Mouse (Mus musculus) CH12.LX (cell line): Measurements from ENCODE around the gene Sh2d6. TPM values are rescaled to one million over a fixed set of nuclear protein-coding genes. Genes with fewer than 3 reads are reported as not detected.

ENCODE experiments used
- DNase-seq: peaks from one replicate; pipeline ENCODE4 v3.0.0-alpha.2; 2013; ENCODE audit errors: extremely low read depth
- H3K27ac ChIP-seq: 2 replicates; pipeline ENCODE4 v1.5.1; 2012; ENCODE audit warnings: low read depth, mild to moderate bottlenecking, control low read depth, moderate library complexity; ENCODE audit not compliant: insufficient read depth
- H3K27me3 ChIP-seq: replicated peaks from 2 replicates; pipeline ENCODE3; 2012; ENCODE audit warnings: inconsistent platforms
- H3K36me3 ChIP-seq, 2 experiments: replicated peaks in 1 of 2; 2 replicates each; pipeline versions ENCODE3 to v1.6.1; 2012; ENCODE audit warnings: inconsistent platforms in 1 of 2, low read length in 1 of 2, mild to moderate bottlenecking in 1 of 2, mixed read lengths in 1 of 2, moderate library complexity in 1 of 2; ENCODE audit not compliant: control insufficient read depth in 1 of 2, insufficient read depth in 1 of 2
- H3K4me1 ChIP-seq, 2 experiments: 2 replicates each; pipeline ENCODE4 v1.6.1; 2012; ENCODE audit warnings: inconsistent platforms in 1 of 2, moderate library complexity in 1 of 2; ENCODE audit not compliant: insufficient read depth in 2 of 2, control insufficient read depth in 1 of 2
- H3K4me2 ChIP-seq: 2 replicates; pipeline ENCODE4 v1.6.1; 2012; ENCODE audit warnings: low read depth, mild to moderate bottlenecking, control low read depth; ENCODE audit not compliant: poor library complexity, insufficient read depth, severe bottlenecking
- H3K4me3 ChIP-seq, 3 experiments: fragments of 150-350 bp in 1 of 3; sonication (generic) in 1 of 3; replicated peaks in 1 of 3; 2 replicates each; pipeline versions ENCODE3 to v1.5.1; 2011 to 2012; ENCODE audit warnings: low read depth in 2 of 3, low read length in 2 of 3, mild to moderate bottlenecking in 2 of 3, moderate library complexity in 2 of 3, control low read depth in 1 of 3, improper control_type of control experiment in 1 of 3, inconsistent platforms in 1 of 3, mixed read lengths in 1 of 3; ENCODE audit not compliant: poor library complexity in 1 of 3
- H3K79me2 ChIP-seq: replicated peaks from 2 replicates; pipeline ENCODE4 v1.6.1; 2012; ENCODE audit warnings: mild to moderate bottlenecking, moderate library complexity; ENCODE audit not compliant: control insufficient read depth, poor library complexity, insufficient read depth, severe bottlenecking; ENCODE audit errors: extremely low read depth
- H3K9ac ChIP-seq: 2 replicates; pipeline ENCODE4 v1.6.1; 2012; ENCODE audit warnings: low read depth, mild to moderate bottlenecking, control low read depth, moderate library complexity; ENCODE audit not compliant: insufficient read depth
- H3K9me3 ChIP-seq: replicated peaks from 2 replicates; pipeline ENCODE3; 2012; ENCODE audit warnings: low read length, inconsistent platforms, mixed read lengths
- CHD1 ChIP-seq: IDR thresholded peaks from 2 replicates; pipeline ENCODE4 v1.6.1; 2012; ENCODE audit warnings: low read depth, low read length, improper control_type of control experiment, inconsistent platforms
- CHD2 ChIP-seq: IDR thresholded peaks from 2 replicates; pipeline ENCODE4 v1.6.1; 2011; ENCODE audit warnings: low read length, improper control_type of control experiment
- E2F4 ChIP-seq: IDR thresholded peaks from 2 replicates; pipeline ENCODE4 v1.6.1; 2011; ENCODE audit warnings: low read depth, low read length, improper control_type of control experiment; ENCODE audit not compliant: insufficient replicate concordance
- EP300 ChIP-seq: IDR thresholded peaks from 2 replicates; pipeline ENCODE4 v1.6.1; 2011; ENCODE audit warnings: low read length, improper control_type of control experiment
- ETS1 ChIP-seq: conservative IDR thresholded peaks from 2 replicates; pipeline ENCODE4 v1.6.1; 2012; ENCODE audit warnings: low read depth, mild to moderate bottlenecking, inconsistent platforms, low read length, improper control_type of control experiment, moderate library complexity
- GABPA ChIP-seq: IDR thresholded peaks from 2 replicates; pipeline ENCODE4 v1.6.1; 2012; ENCODE audit warnings: low read depth, low read length, improper control_type of control experiment, inconsistent platforms; ENCODE audit not compliant: insufficient replicate concordance
- HCFC1 ChIP-seq: IDR thresholded peaks from 2 replicates; pipeline ENCODE4 v1.6.1; 2012; ENCODE audit warnings: low read depth, mild to moderate bottlenecking, inconsistent platforms, low read length, improper control_type of control experiment
- IRF4 ChIP-seq: IDR thresholded peaks from 2 replicates; pipeline ENCODE4 v1.6.1; 2014; ENCODE audit warnings: low read depth, mild to moderate bottlenecking, inconsistent platforms, low read length, improper control_type of control experiment
- KAT2A ChIP-seq: IDR thresholded peaks from 2 replicates; pipeline ENCODE4 v1.6.1; 2012; ENCODE audit warnings: low read length, improper control_type of control experiment, inconsistent platforms; ENCODE audit not compliant: insufficient replicate concordance
- MAFK ChIP-seq: IDR thresholded peaks from 2 replicates; pipeline ENCODE4 v1.6.1; 2011; ENCODE audit warnings: low read length, improper control_type of control experiment; ENCODE audit not compliant: insufficient replicate concordance
- MAX ChIP-seq: IDR thresholded peaks from 2 replicates; pipeline ENCODE4 v1.6.1; 2011; ENCODE audit warnings: low read length, improper control_type of control experiment
- MAZ ChIP-seq: IDR thresholded peaks from 2 replicates; pipeline ENCODE4 v1.6.1; 2012; ENCODE audit warnings: low read depth, mild to moderate bottlenecking, inconsistent platforms, low read length, improper control_type of control experiment, moderate library complexity
- MEF2A ChIP-seq: IDR thresholded peaks from 2 replicates; pipeline ENCODE4 v1.6.1; 2014; ENCODE audit warnings: low read depth, mild to moderate bottlenecking, inconsistent platforms, low read length, improper control_type of control experiment, borderline replicate concordance
- MXI1 ChIP-seq: IDR thresholded peaks from 2 replicates; pipeline ENCODE4 v1.6.1; 2011; ENCODE audit warnings: mild to moderate bottlenecking, low read depth, low read length, improper control_type of control experiment
- NELFE ChIP-seq: IDR thresholded peaks from 2 replicates; pipeline ENCODE4 v1.6.1; 2011; ENCODE audit warnings: low read depth, low read length, improper control_type of control experiment
- NRF1 ChIP-seq: IDR thresholded peaks from 2 replicates; pipeline ENCODE4 v1.6.1; 2014; ENCODE audit warnings: low read depth, mild to moderate bottlenecking, inconsistent platforms, low read length, improper control_type of control experiment, moderate library complexity
- PAX5 ChIP-seq: IDR thresholded peaks from 2 replicates; pipeline ENCODE4 v1.6.1; 2012; ENCODE audit warnings: low read length, inconsistent platforms, mixed read lengths
- POLR2A ChIP-seq: IDR thresholded peaks from 2 replicates; pipeline ENCODE4 v1.6.1; 2011; ENCODE audit warnings: low read depth, mild to moderate bottlenecking, improper control_type of control experiment, low read length
- POLR2AphosphoS2 ChIP-seq: IDR thresholded peaks from 2 replicates; pipeline ENCODE4 v1.6.1; 2011; ENCODE audit warnings: low read depth, low read length, improper control_type of control experiment
- RAD21 ChIP-seq: IDR thresholded peaks from 2 replicates; pipeline ENCODE4 v1.6.1; 2011; ENCODE audit warnings: low read depth, mild to moderate bottlenecking, low read length, improper control_type of control experiment, moderate library complexity
- RCOR1 ChIP-seq: conservative IDR thresholded peaks from 2 replicates; pipeline ENCODE4 v1.6.1; 2012; ENCODE audit warnings: low read depth, mild to moderate bottlenecking, inconsistent platforms, low read length, improper control_type of control experiment
- SIN3A ChIP-seq: IDR thresholded peaks from 2 replicates; pipeline ENCODE4 v1.6.1; 2012; ENCODE audit warnings: low read length, improper control_type of control experiment, inconsistent platforms
- SMC3 ChIP-seq: IDR thresholded peaks from 2 replicates; pipeline ENCODE4 v1.6.1; 2011; ENCODE audit warnings: low read depth, low read length, improper control_type of control experiment
- TBP ChIP-seq: conservative IDR thresholded peaks from 2 replicates; pipeline ENCODE4 v1.6.1; 2011; ENCODE audit warnings: low read depth, low read length, improper control_type of control experiment
- TCF12 ChIP-seq: IDR thresholded peaks from 2 replicates; pipeline ENCODE4 v1.6.1; 2014; ENCODE audit warnings: low read depth, mild to moderate bottlenecking, inconsistent platforms, low read length, improper control_type of control experiment
- UBTF ChIP-seq: IDR thresholded peaks from 2 replicates; pipeline ENCODE4 v1.6.1; 2012; ENCODE audit warnings: low read depth, mild to moderate bottlenecking, inconsistent platforms, low read length, improper control_type of control experiment, moderate library complexity
- USF1 ChIP-seq: IDR thresholded peaks from 2 replicates; pipeline ENCODE4 v1.6.1; 2014; ENCODE audit warnings: low read depth, mild to moderate bottlenecking, inconsistent platforms, low read length, improper control_type of control experiment
- USF2 ChIP-seq: conservative IDR thresholded peaks from 2 replicates; pipeline ENCODE4 v1.6.1; 2011; ENCODE audit warnings: low read depth, low read length, improper control_type of control experiment
- ZC3H11A ChIP-seq: IDR thresholded peaks from 2 replicates; pipeline ENCODE4 v1.6.1; 2012; ENCODE audit warnings: low read depth, mild to moderate bottlenecking, inconsistent platforms, low read length, improper control_type of control experiment
- ZKSCAN1 ChIP-seq: IDR thresholded peaks from 2 replicates; pipeline ENCODE4 v1.6.1; 2012; ENCODE audit warnings: low read depth, inconsistent platforms, low read length, improper control_type of control experiment, borderline replicate concordance
- ZNF384 ChIP-seq: IDR thresholded peaks from 2 replicates; pipeline ENCODE4 v1.6.1; 2012; ENCODE audit warnings: low read depth, low read length, improper control_type of control experiment, inconsistent platforms
- dilution Hi-C: fragments of 300-500 bp; cut with MboI; formaldehyde crosslinking; loops from 2 replicates; pipeline ENCODE4 v1.14.3; 2020; ENCODE audit warnings: low sequenced_read_pairs; ENCODE audit not compliant: extremely low pct_unique_long_range_greater_than_20kb, extremely low pct_ligation_motif_present
- in situ Hi-C: fragments of 300-500 bp; cut with MboI; formaldehyde crosslinking; loops from 3 replicates; pipeline ENCODE4 v1.14.3; 2019; ENCODE audit warnings: low sequenced_read_pairs, low pct_ligation_motif_present, low pct_unique_long_range_greater_than_20kb, mixed read lengths
- polyA plus RNA-seq: library from polyadenylated mRNA; unstranded; fragments of >175 nt; gene quantifications from 2 replicates; pipeline ENCODE4 v1.2.1, GENCODE M21; 2012; ENCODE audit warnings: low read depth; ENCODE audit not compliant: insufficient read length
- total RNA-seq, 2 experiments: library from RNA; depleted of rRNA; stranded (reverse); fragments of 300-350 nt in 1 of 2; fragments of >200 nt in 1 of 2; gene quantifications; 2 replicates each; pipeline ENCODE4 v1.2.3; 2012 to 2014

The Sh2d6 gene
- total and polyA plus RNA-seq, 3 experiments, result 0.78 to 4.9 (median 1.7) TPM

GRCm38 (mm10) chr6:72543265-72543850 is 21.9 kb upstream of the Sh2d6 start:
- no peaks in the 10 kb centered on the region for H3K27me3 ChIP-seq
- no peak overlapping the region for H3K4me3 ChIP-seq
- no peak for TF ChIP-seq UBTF
- DNase-seq, result no peak
- peaks cover 6 to 32% of the 10 kb centered on the region in 2 experiments for H3K4me1 ChIP-seq
- H3K9ac ChIP-seq, result no peak overlapping the region
- H3K79me2 ChIP-seq, result no peaks in the 10 kb centered on the region
- in situ Hi-C loops (no loop called here), dilution Hi-C loops (no loop called here)
- no peak overlapping the region for H3K4me2 ChIP-seq
- H3K27ac ChIP-seq, result no peak overlapping the region
- H3K36me3 ChIP-seq, result peaks cover 0 to 9% of the 10 kb centered on the region in 2 experiments
- H3K9me3 ChIP-seq, result peaks cover 8% of the 10 kb centered on the region

- H3K36me3 ChIP-seq, result no peaks in the 10 kb centered on the region
- in situ Hi-C loops, result loop anchor here (5.0 kb wide), 1 partner anchor 111 kb away; no protein-coding TSS in a partner anchor
- no peak for TF ChIP-seq RCOR1
- TF ChIP-seq SMC3, result no peak
- no peak for TF ChIP-seq USF1
- peak; percentile 69 for TF ChIP-seq NELFE
- no peak for TF ChIP-seq USF2
- TF ChIP-seq KAT2A, result peak; percentile 95; the same call in 1 of the 2 replicates
- no peak for TF ChIP-seq MAX
- TF ChIP-seq NRF1, result 0 out of 2 replicates have a peak, but pooled peaks have one; percentile 27
- TF ChIP-seq POLR2A, result peak; percentile 81
- TF ChIP-seq E2F4, result 0 out of 2 replicates have a peak, but pooled peaks have one; percentile 20
- peak; percentile 98 for TF ChIP-seq HCFC1
- TF ChIP-seq GABPA, result peak; percentile 59; the same call in 1 of the 2 replicates
- no peak for TF ChIP-seq MAFK
- no peak for TF ChIP-seq PAX5
- TF ChIP-seq RAD21, result no peak
- TF ChIP-seq ZC3H11A, result no peak
- TF ChIP-seq CHD1, result no peak
- no peak for TF ChIP-seq MEF2A
- peak; percentile 53; the same call in 1 of the 2 replicates for TF ChIP-seq CHD2
- TF ChIP-seq MXI1, result no peak
- TF ChIP-seq SIN3A, result peak; percentile 58
- no peak; the same call in 1 of the 2 replicates for TF ChIP-seq ETS1
- TF ChIP-seq UBTF, result no peak
- TF ChIP-seq EP300, result no peak
- TF ChIP-seq POLR2AphosphoS2, result no peak
- peak; percentile 53; the same call in 1 of the 2 replicates for TF ChIP-seq TCF12
- no peak for TF ChIP-seq TBP
- TF ChIP-seq ZKSCAN1, result no peak
- TF ChIP-seq IRF4, result 0 out of 2 replicates have a peak, but pooled peaks have one; percentile 44
- TF ChIP-seq ZNF384, result no peak
- peak; percentile 67; the same call in 1 of the 2 replicates for TF ChIP-seq MAZ
These were observed 17.1 kb upstream of the Sh2d6 start for GRCm38 (mm10) chr6:72538562-72539031.

More at GRCm38 (mm10) chr6:72538562-72539031, 17.1 kb upstream of the Sh2d6 start:
- Histone ChIP-seq H3K27me3 (no peaks in the 10 kb centered on the region), H3K9me3 (peaks cover 5% of the 10 kb centered on the region), H3K4me3 (peak overlapping the region; percentile 36 to 53 (median 52)), H3K9ac (peak overlapping the region; percentile 15), H3K4me1 (peaks cover 4 to 39% of the 10 kb centered on the region in 2 experiments; a peak in 3 of 4 replicates), H3K27ac (no peak overlapping the region), H3K79me2 (no peaks in the 10 kb centered on the region), H3K4me2 (peak overlapping the region; percentile 58)
- DNase-seq, result peak; percentile 94
- dilution Hi-C loops, result no loop called here
